Mouse (Mus musculus): ENCODE results near the gene Foxp4. TPM values are rescaled to one million over a fixed set of nuclear protein-coding genes. Genes with fewer than 3 reads are reported as not detected.
A peak's percentile ranks its signal among the peaks of the same experiment; 100 is the strongest.

Foxp4 gene
- polyA plus RNA-seq, 1 experiment from 2014 or later: 29.4 TPM

DNA sequence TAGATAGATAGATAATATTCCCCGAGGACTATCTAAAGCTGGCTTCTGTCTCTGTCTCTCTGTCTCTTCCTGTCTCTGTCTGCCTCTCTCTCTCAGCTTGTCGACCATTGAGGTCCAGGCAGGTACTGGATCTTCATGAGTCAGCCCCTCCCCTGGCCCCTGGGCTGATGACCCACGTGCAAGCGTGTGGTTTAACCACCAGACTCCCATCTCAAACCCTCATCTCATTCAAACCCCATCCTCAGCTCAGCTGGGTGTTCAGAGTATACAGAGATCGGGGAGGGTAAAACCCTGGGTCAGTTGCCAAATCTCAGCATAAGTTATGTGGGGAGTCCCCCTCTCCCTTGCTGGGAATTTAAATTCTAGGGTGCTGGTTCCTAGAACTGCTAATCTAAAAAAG lies 24.3 kb upstream of the Foxp4 start:
- 81% methylated on average over 5 of the region's 5 CpGs for WGBS
- peaks cover 60% of the 10 kb centered on the region for H3K27me3 ChIP-seq (ENCODE audit: insufficient read depth, poor library complexity, severe bottlenecking)

DNA sequence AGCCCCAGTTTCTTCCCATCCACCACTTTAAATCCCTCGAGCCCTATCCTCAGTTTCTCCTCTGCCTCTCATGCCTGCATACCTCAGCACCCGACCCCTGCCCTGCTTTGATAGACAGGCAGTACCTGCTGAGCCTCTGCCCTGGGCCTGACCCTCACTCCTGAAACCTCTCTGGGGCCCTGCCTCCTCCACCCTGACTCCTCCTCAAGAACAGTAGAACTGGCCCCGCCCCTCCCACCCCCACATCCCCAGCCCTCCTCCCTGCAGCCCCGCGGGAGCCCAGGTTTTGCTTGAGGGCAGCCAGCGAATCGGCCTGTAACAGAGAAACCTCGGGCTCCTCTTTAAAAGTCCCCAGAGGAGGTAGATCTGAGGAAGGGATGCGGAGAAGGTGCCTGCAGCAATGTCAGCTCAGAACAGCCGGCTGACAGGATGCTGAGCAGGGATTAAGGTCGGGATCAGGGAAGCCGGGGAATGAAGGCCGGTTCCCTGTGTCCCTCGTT lies 22.5 kb upstream of the Foxp4 start:
- peak overlapping the region; percentile 24 for H3K4me3 ChIP-seq
- WGBS: 1% methylated on average over 14 of the region's 14 CpGs
- H3K4me1 ChIP-seq (replicated peaks): peaks cover 50% of the 10 kb centered on the region
- no peaks in the 10 kb centered on the region for H3K36me3 ChIP-seq
- H3K27me3 ChIP-seq (ENCODE audit: insufficient read depth, poor library complexity, severe bottlenecking): peaks cover 47% of the 10 kb centered on the region
- DNase-seq (ENCODE audit: low spot score): peak; percentile 64
- peak overlapping the region; percentile 54 for H3K27ac ChIP-seq
- H3K9me3 ChIP-seq: no peaks in the 10 kb centered on the region

More for the DNA sequence above, 24.3 kb upstream of the Foxp4 start:
- no peak for DNase-seq (ENCODE audit: low spot score)
- Histone ChIP-seq H3K9me3 (no peaks in the 10 kb centered on the region), H3K27ac (no peak overlapping the region), H3K36me3 (no peaks in the 10 kb centered on the region), H3K4me1 (replicated peaks) (peaks cover 49% of the 10 kb centered on the region), H3K4me3 (no peak overlapping the region)

DNA sequence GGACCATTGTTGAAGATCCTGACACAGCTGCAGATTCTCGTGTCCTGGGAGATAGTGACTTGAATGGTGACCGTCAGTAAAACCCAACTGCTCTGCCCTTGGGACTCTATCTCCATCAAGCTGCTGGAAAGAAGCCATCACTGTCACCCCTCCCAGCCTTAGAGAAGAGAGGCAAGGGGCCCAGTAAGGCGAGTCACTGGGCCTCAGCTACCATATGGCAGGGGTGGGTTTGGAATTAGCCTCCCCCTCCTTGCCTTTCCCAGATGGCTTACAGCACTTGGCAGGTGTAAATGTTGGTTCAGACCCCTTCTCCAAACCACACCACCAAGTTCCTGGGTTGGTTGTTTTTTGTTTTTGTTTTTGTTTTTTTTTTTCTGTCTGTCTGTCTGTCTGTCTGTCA lies 21.7 kb upstream of the Foxp4 start:
- Histone ChIP-seq H3K27me3 (ENCODE audit: insufficient read depth, poor library complexity, severe bottlenecking) (peaks cover 53% of the 10 kb centered on the region), H3K4me3 (no peak overlapping the region), H3K36me3 (no peaks in the 10 kb centered on the region), H3K4me1 (replicated peaks) (peaks cover 42% of the 10 kb centered on the region), H3K9me3 (no peaks in the 10 kb centered on the region), H3K27ac (no peak overlapping the region)
- DNase-seq (ENCODE audit: low spot score): no peak
- WGBS: 74% methylated on average over 3 of the region's 3 CpGs

DNA sequence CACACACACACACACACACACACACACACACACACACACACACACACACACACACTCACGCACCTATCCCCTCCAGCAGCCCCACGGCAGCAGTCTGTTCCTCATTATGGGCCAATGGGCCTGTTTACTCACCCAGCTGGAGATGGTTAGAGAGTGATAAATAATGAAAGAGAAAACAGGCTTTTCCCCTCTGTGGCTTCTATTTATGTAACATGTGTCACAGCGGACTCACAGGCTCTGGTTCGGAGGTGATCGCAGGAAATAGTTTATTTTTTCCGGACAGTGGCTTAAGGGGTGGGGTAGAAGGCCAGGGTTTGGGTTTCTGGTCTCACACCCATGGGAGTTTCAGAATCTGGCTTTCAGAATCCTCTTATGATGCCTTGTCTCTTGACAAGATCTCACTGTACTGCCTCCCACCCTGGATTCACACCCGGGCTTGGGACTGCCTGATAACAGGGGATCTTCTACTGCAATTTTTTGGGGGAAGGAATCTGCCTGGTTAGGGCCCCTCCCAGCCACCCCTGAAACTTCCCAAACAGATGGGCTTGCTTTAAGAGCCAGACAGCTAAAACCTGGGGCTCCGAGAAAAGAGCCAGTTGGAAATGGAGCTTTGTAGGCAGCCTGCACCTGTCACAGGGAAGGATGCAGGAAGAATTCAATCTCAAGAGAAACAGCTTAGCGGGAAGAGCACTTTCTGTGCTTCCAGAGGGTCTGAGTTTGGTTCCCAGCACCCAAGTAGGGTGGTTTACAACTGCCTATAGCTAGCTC lies 18.8 kb upstream of the Foxp4 start:
- Histone ChIP-seq H3K9me3 (no peaks in the 10 kb centered on the region), H3K4me1 (replicated peaks) (peaks cover 33% of the 10 kb centered on the region), H3K36me3 (no peaks in the 10 kb centered on the region), H3K4me3 (no peak overlapping the region), H3K27me3 (ENCODE audit: insufficient read depth, poor library complexity, severe bottlenecking) (peaks cover 36% of the 10 kb centered on the region), H3K27ac (peak overlapping the region; percentile 16; the same call in 1 of the 2 replicates)
- no peak for DNase-seq (ENCODE audit: low spot score)
- WGBS: 68% methylated on average over 9 of the region's 9 CpGs

DNA sequence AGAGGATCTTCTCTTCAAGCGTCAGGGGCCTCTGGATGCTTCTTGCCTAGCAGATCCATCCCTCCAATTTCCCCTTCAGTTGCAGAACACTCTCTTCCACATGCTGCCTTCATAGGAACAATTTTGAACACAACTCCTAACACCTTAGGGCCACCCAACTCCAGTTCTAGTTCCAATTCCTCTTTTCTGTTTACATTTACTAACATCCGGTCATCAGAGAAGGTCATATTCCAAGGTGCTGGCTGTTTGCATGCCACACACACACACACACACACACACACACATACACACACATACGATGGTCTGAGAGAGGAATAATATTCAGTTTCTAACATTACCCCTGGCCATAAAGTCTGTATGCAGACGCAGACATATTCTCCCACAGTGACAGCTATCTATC lies 17.6 kb upstream of the Foxp4 start:
- Histone ChIP-seq H3K27me3 (ENCODE audit: insufficient read depth, poor library complexity, severe bottlenecking) (peaks cover 23% of the 10 kb centered on the region), H3K4me3 (no peak overlapping the region), H3K36me3 (no peaks in the 10 kb centered on the region), H3K4me1 (replicated peaks) (peaks cover 36% of the 10 kb centered on the region), H3K27ac (no peak overlapping the region), H3K9me3 (no peaks in the 10 kb centered on the region)
- no peak for DNase-seq (ENCODE audit: low spot score)
- WGBS: 87% methylated on average over 4 of the region's 4 CpGs

DNA sequence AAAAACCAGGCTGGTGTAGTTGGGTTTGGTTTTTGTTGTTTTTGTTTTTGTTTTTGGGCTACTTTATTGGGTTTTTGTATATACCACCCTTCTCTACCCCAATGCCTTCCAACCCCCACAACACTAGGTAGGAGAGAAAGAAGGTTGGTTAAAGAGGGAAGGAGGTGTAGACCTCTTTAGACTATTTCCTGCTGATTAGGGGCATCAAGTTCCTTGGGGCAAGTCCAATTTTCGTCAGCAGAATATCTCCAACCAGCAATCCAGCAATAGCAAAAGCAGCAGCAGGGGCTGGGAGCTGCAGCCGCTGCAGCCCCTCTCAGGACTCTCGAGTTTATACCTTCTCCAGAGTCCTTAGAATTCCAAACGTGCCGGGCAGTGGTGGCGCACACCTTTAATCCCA lies 14.4 kb upstream of the Foxp4 start:
- DNase-seq (ENCODE audit: low spot score): no peak
- Histone ChIP-seq H3K9me3 (no peaks in the 10 kb centered on the region), H3K27ac (no peak overlapping the region), H3K36me3 (no peaks in the 10 kb centered on the region), H3K27me3 (ENCODE audit: insufficient read depth, poor library complexity, severe bottlenecking) (peaks cover 9% of the 10 kb centered on the region), H3K4me1 (replicated peaks) (peaks cover 26% of the 10 kb centered on the region), H3K4me3 (no peak overlapping the region)
- WGBS: 80% methylated on average over 6 of the region's 6 CpGs

DNA sequence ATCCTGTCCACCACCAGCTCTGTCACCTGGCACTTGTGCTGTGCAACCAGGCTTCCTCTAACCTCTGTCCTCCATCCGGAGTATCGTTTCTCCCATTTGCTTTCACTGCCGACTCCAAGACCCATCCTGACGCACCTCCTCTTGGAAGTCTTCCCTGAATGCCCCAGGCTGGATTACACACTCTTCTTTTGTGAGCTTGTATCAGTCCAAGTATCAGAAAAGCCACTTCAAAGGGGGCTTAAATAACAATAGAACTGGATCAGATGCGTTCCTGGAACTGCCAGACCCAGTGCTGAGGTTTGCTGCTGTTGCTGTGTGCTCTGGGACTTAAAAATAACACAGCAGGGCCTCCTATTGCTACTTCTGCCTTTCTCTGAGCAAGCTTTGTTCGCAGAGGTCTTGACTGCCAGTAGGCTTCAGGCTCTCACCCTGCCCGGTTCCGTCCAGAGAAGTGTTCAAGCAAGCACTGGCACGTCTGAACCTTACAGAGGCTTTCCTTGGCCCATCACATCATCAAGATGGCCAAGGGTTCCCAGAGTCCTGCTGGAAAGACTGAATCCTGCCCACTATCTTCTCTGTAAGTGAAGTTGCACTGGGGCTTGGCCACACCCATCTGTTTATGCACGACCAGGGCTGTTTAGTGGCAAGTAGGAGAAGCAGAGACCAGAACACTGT lies 13.6 kb upstream of the Foxp4 start:
- 26% methylated on average over 10 of the region's 10 CpGs for WGBS
- H3K27ac ChIP-seq: no peak overlapping the region
- peaks cover 20% of the 10 kb centered on the region for H3K4me1 ChIP-seq (replicated peaks)
- no peak for DNase-seq (ENCODE audit: low spot score)
- H3K27me3 ChIP-seq (ENCODE audit: insufficient read depth, poor library complexity, severe bottlenecking): peaks cover 6% of the 10 kb centered on the region; the same call in 1 of the 2 replicates
- no peaks in the 10 kb centered on the region for H3K36me3 ChIP-seq
- no peaks in the 10 kb centered on the region for H3K9me3 ChIP-seq
- H3K4me3 ChIP-seq: no peak overlapping the region

DNA sequence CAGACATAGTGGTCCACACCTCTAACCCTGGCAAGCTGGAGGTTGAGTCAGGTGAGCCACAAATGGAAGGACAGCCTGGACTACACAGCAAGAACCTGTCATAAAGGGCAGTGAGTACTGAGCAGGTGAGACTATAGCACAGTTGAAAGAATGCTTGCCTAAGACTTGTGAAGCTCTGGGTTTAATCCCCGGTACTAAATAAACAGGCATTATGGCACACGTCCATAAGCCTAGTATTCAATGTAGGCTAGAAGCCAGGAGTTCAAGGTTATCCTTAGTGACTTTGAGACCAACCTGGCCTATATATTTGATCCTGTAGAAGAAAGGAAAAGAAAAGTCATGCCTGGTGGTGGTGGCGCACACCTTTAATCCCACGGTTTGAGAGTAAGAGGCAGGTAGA lies 12.1 kb upstream of the Foxp4 start:
- peaks cover 4% of the 10 kb centered on the region; the same call in 1 of the 2 replicates for H3K27me3 ChIP-seq (ENCODE audit: insufficient read depth, poor library complexity, severe bottlenecking)
- peaks cover 11% of the 10 kb centered on the region for H3K4me1 ChIP-seq (replicated peaks)
- no peaks in the 10 kb centered on the region for H3K36me3 ChIP-seq
- H3K27ac ChIP-seq: no peak overlapping the region
- no peaks in the 10 kb centered on the region for H3K9me3 ChIP-seq
- DNase-seq (ENCODE audit: low spot score): no peak
- 95% methylated on average over 4 of the region's 4 CpGs for WGBS
- no peak overlapping the region for H3K4me3 ChIP-seq

DNA sequence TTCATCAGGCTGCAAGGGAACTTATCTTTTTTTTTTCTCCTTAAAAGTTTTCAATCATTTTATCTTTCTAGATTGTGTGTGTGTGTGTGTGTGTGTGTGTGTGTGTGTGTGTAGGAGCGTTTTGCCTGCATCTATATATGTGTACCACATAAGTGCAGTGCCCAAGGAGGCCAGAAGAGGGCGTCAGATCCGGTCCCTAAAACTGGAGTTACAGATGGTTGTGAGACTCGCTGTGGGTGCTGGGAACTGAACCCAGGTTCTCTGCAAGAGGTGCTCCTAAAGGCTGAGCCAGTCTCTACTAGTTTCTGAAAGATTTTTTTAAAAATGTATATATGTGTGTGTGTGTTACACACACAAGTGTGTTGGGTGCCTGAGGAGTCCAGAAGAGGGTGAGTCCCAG lies 5.0 kb upstream of the Foxp4 start:
- Histone ChIP-seq H3K36me3 (no peaks in the 10 kb centered on the region), H3K27me3 (ENCODE audit: insufficient read depth, poor library complexity, severe bottlenecking) (no peaks in the 10 kb centered on the region), H3K27ac (no peak overlapping the region), H3K9me3 (peaks cover 5% of the 10 kb centered on the region; the same call in 1 of the 2 replicates), H3K4me1 (replicated peaks) (peaks cover 32% of the 10 kb centered on the region), H3K4me3 (no peak overlapping the region)
- DNase-seq (ENCODE audit: low spot score): no peak
- 90% methylated on average over 4 of the region's 4 CpGs for WGBS

DNA sequence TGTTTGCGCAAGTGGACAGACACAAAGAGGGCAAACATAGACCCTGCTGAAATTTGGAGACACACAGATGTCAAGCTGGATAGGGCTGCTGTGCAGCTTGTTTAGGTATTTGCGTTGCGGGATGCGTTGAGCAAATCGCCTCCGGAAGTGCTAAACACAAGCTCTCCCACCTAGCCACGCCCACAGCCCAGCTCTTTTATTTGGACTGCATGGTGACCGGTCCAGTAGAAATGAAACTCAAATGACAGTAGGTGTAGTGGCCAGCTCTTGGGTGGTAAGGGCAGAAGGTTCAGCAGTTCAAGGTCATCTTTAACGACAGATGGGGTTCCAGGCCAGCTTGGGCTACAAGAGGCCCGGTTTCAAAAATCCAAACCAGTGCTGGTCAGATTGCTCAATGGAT lies 1.5 kb upstream of the Foxp4 start:
- peak; percentile 45 for DNase-seq (ENCODE audit: low spot score)
- peaks cover 5% of the 10 kb centered on the region; the same call in 1 of the 2 replicates for H3K9me3 ChIP-seq
- H3K27me3 ChIP-seq (ENCODE audit: insufficient read depth, poor library complexity, severe bottlenecking): 0 out of 2 replicates have a peak, but pooled peaks cover 6% of the 10 kb centered on the region
- 16% methylated on average over 10 of the region's 10 CpGs for WGBS
- peaks cover 59% of the 10 kb centered on the region for H3K4me1 ChIP-seq (replicated peaks)
- peak overlapping the region; percentile 98 for H3K4me3 ChIP-seq
- peaks cover 6% of the 10 kb centered on the region for H3K36me3 ChIP-seq
- peak overlapping the region; percentile 99 for H3K27ac ChIP-seq

DNA sequence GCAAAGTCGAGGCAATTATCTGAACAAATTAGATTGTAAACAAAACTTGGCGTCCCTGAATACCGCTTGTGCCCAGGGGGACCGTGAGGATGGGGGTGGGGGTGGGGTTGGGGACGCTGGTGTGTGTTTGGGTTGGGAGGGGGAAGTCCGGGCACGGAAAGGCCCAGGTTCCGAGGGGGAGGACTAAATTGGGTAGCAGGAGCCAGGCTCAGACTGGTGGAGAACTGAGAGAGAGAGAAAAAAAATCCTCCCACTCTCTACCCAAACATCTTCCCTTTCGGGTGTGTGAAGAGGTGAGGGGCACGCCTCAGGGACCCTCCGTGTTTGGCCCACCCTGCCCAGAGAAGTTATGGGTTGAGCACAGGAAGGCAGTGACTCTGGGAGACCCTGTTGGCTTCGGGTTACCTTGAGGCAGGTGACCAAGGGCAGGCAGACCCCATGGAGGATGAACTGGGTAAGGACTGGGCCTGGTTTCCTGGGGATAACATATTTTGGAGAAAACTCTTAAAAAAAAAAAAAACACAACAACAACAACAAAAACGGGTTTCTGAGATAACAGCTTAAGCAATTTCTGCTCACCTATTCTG lies 988 bp upstream of the Foxp4 start:
- peak overlapping the region; percentile 98 for H3K4me3 ChIP-seq
- peaks cover 5% of the 10 kb centered on the region; the same call in 1 of the 2 replicates for H3K9me3 ChIP-seq
- H3K4me1 ChIP-seq (replicated peaks): peaks cover 61% of the 10 kb centered on the region
- peak overlapping the region; percentile 99 for H3K27ac ChIP-seq
- 3% methylated on average over 13 of the region's 13 CpGs for WGBS
- peaks cover 11% of the 10 kb centered on the region for H3K36me3 ChIP-seq
- H3K27me3 ChIP-seq (ENCODE audit: insufficient read depth, poor library complexity, severe bottlenecking): 0 out of 2 replicates have a peak, but pooled peaks cover 8% of the 10 kb centered on the region
- no peak for DNase-seq (ENCODE audit: low spot score)

DNA sequence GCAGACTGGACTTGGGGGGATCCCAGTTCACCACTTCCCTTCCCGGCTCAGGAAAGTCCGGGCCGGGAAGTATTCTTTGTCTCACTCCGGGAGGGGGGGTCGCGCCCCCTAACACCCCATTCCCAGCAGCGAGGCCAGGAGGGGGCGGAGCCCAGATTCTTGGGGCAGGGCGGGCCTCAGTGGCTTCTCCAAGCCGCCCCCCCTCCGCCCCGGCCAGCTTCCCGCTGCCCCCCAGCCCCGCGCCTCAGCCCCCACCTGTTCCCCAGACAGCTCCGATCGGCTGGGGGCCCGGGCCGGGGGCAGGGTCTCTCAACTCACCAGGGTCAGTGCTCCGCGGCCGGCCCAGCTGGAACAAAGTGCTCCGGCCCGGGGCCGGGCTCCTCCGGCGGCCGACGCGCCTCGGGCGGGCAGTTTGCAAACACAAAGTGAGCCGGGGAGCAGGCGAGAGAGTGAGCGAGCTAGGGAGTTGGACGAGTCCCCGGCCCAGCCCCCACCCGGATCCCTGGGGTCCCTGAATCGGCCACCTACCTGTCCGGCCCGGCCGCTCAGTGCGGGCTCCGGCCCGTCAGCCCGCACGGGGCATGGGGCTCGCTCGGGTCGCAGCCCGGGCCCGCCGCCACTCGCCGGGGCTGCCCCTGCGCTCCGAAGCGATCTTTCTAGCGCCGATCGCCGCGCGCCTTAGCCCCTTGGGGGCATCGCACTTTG lies 615 bp downstream of the Foxp4 start:
- Histone ChIP-seq H3K27ac (peak overlapping the region; percentile 99), H3K4me1 (replicated peaks) (peaks cover 74% of the 10 kb centered on the region), H3K4me3 (peak overlapping the region; percentile 98), H3K9me3 (no peaks in the 10 kb centered on the region), H3K36me3 (peaks cover 27% of the 10 kb centered on the region), H3K27me3 (ENCODE audit: insufficient read depth, poor library complexity, severe bottlenecking) (peaks cover 11% of the 10 kb centered on the region; the same call in 1 of the 2 replicates)
- under 1% methylated on average over 65 of the region's 65 CpGs for WGBS
- DNase-seq (ENCODE audit: low spot score): peak; percentile 71
